Mouse (Mus musculus) heart, embryonic 10.5 days (tissue): Measurements from ENCODE around the gene Samd5. TPM values are rescaled to one million over a fixed set of nuclear protein-coding genes. Genes with fewer than 3 reads are reported as not detected.

Source experiments
- DNase-seq: peaks from one replicate; pipeline ENCODE4 v3.0.0-alpha.2; 2017; ENCODE audit warnings: low spot score
- H3K27ac ChIP-seq: fragments of 300-500 bp; sonication (generic); 2 replicates; pipeline ENCODE4 v1.5.1; 2016; ENCODE audit warnings: mild to moderate bottlenecking
- H3K27me3 ChIP-seq: fragments of 300-500 bp; sonication (generic); 2 replicates; pipeline ENCODE4 v1.6.1; 2016; ENCODE audit warnings: mild to moderate bottlenecking; ENCODE audit not compliant: poor library complexity, insufficient read depth, severe bottlenecking
- H3K36me3 ChIP-seq: fragments of 300-500 bp; sonication (generic); 2 replicates; pipeline ENCODE4 v1.6.1; 2016; ENCODE audit warnings: mild to moderate bottlenecking, moderate library complexity
- H3K4me1 ChIP-seq: fragments of 300-500 bp; sonication (generic); 2 replicates; pipeline ENCODE4 v1.6.1; 2016; ENCODE audit warnings: mild to moderate bottlenecking
- H3K4me3 ChIP-seq: fragments of 300-500 bp; sonication (generic); 2 replicates; pipeline ENCODE4 v1.5.1; 2016; ENCODE audit warnings: mild to moderate bottlenecking, moderate library complexity
- H3K9me3 ChIP-seq: fragments of 300-500 bp; sonication (generic); 2 replicates; pipeline ENCODE4 v1.6.1; 2016; ENCODE audit warnings: mild to moderate bottlenecking, moderate library complexity
- WGBS: fragments of 180-500 bp; shearing (Covaris S2); methylation state at CpG from one replicate; pipeline ENCODE4 v1.1.7; 2016; 5-methylcytosine and 5-hydroxymethylcytosine counted together
- polyA plus RNA-seq: library from polyadenylated mRNA; unstranded; fragments of >200 nt; fragmentation: Nextera tagmentation; extraction: Ambion mirVana; gene quantifications from 2 replicates; pipeline ENCODE4 v1.2.1, GENCODE M21; 2016

Gene Samd5
- polyA plus RNA-seq: 2.9 and 3.7 TPM in 2 replicates

DNA sequence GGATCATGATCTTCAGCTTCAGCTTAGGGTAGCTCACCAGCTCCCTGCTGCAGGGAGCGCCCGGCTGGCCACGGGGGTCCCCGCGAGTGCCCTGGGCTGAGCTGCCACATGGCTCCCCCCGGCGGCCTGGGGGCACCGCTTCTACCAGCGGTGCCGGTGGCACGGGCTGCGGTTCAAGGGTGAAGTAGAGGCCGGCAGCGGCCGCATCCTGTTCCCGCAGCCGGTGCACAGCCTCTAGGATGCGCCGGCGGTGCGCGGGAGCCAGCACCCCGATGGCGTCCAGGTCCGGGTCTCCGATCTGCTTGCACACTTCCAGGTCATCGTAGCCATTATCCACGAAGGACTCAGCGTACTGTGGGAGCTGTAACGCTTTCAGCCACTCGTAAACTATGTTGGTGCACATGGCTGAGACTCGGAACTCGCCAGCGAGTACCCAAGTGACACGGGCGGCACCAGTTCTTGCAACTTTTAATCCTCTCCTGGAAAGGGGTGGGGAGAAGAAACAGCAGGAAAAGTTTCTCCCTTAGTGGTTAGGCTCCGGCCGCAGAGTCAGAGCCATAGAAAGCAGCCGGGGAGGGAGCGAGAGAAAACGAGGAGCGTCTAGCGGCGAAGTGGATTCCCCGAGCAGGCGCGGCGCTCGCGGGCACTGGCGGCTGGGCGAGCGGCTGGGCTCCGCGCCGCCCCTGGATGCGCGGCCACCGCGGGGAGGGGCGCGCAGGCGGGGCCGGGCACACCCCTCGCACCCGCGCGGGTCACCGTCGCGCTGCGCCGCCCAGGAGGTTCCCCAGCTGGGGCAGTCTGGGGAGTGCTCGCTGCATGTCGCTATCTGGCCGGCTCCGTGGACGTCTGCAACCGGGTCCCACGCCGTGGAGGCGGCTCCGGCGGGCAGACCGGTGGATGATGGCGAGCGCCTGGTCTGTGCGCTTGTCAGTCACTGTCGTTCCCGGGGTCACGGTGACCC is at the start of gene Samd5:
Gene Samd5, minus strand, starts transcription at position 648 of the 961 bp plus-strand sequence.
- Histone ChIP-seq H3K4me1 (peaks cover 13% of the 10 kb centered on the region), H3K4me3 (peak within 1 kb of the TSS; percentile 78), H3K27me3 (peaks cover 26% of the 10 kb centered on the region), H3K27ac (peak within 1 kb of the TSS; percentile 77), H3K36me3 (no peaks in the 10 kb centered on the region), H3K9me3 (no peaks in the 10 kb centered on the region)
- DNase-seq: no peak
- WGBS: under 1% methylated on average over 91 of the region's 91 CpGs

GRCm38 (mm10) chr10:9722519-9723303 is 47.7 kb upstream of the Samd5 start:
- DNase-seq: no peak
- no peaks in the 10 kb centered on the region for H3K36me3 ChIP-seq
- peaks cover 7% of the 10 kb centered on the region; the same call in 1 of the 2 replicates for H3K4me1 ChIP-seq
- 74% methylated on average over 11 of the region's 11 CpGs for WGBS
- no peak overlapping the region for H3K27ac ChIP-seq
- H3K27me3 ChIP-seq: no peaks in the 10 kb centered on the region
- H3K9me3 ChIP-seq: no peaks in the 10 kb centered on the region
- H3K4me3 ChIP-seq: no peak overlapping the region

- 67% methylated on average over 5 of the region's 5 CpGs for WGBS
- DNase-seq: no peak
- no peaks in the 10 kb centered on the region for H3K36me3 ChIP-seq
- H3K4me3 ChIP-seq: no peak overlapping the region
- H3K27ac ChIP-seq: no peak overlapping the region
- H3K4me1 ChIP-seq: peaks cover 7% of the 10 kb centered on the region; the same call in 1 of the 2 replicates
- no peaks in the 10 kb centered on the region for H3K9me3 ChIP-seq
- no peaks in the 10 kb centered on the region for H3K27me3 ChIP-seq
Observed at GRCm38 (mm10) chr10:9720027-9720426, 45.0 kb upstream of the Samd5 start.

DNA sequence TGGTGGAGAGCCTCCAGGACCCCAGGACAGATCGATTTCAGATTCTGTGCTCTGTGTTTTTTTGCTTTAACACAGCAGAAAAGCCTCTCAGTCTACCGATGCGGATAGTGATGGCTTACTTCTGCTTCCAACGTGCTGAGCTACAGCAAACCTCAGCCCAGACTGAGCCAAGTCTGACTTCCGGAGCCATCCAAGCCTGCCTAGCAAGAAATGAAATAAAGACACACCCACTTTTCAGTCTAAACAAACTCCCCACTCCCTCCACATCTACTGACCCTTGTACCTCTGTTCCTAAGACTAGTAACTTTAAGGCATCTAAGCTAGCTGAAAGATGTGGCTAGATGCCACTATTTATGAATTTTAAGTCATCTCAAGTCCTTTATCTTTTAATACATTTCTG is 43.1 kb upstream of the Samd5 start:
- Histone ChIP-seq H3K36me3 (no peaks in the 10 kb centered on the region), H3K27ac (no peak overlapping the region), H3K9me3 (no peaks in the 10 kb centered on the region), H3K27me3 (no peaks in the 10 kb centered on the region), H3K4me3 (no peak overlapping the region), H3K4me1 (peaks cover 7% of the 10 kb centered on the region; the same call in 1 of the 2 replicates)
- no peak for DNase-seq
- WGBS: 74% methylated on average over 5 of the region's 5 CpGs

DNA sequence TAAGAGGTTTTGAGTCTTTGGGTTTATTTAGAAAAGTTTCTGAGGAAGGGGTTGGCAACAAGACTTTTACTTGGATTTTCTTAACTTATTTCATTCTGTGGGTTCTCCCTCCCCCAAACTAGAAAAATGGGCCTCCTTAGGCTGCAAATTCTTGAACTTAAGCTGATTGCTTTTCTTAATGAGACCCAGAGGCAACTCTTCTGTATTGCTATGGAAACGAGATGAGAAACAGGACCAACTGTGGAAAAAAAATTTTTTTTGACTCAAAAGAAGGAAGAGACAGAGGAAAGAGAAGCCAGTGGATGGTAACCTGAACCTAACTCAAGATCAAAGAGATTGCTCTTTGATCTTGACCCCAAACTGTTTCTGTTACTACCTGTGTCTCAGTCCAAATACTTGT is 29.9 kb upstream of the Samd5 start:
- H3K27me3 ChIP-seq: no peaks in the 10 kb centered on the region
- no peaks in the 10 kb centered on the region for H3K9me3 ChIP-seq
- no peaks in the 10 kb centered on the region for H3K36me3 ChIP-seq
- no peak overlapping the region for H3K27ac ChIP-seq
- 48% methylated on average over 1 of the region's 1 CpGs for WGBS
- H3K4me1 ChIP-seq: no peaks in the 10 kb centered on the region
- no peak overlapping the region for H3K4me3 ChIP-seq
- no peak for DNase-seq

- DNase-seq: peak; percentile 80
- H3K27me3 ChIP-seq: no peaks in the 10 kb centered on the region
- no peak overlapping the region for H3K4me3 ChIP-seq
- H3K36me3 ChIP-seq: no peaks in the 10 kb centered on the region
- 58% methylated on average over 22 of the region's 22 CpGs for WGBS
- no peaks in the 10 kb centered on the region for H3K4me1 ChIP-seq
- H3K9me3 ChIP-seq: no peaks in the 10 kb centered on the region
- peak overlapping the region; percentile 57; the same call in 1 of the 2 replicates for H3K27ac ChIP-seq
Observed at GRCm38 (mm10) chr10:9699071-9699761, 24.2 kb upstream of the Samd5 start.

DNA sequence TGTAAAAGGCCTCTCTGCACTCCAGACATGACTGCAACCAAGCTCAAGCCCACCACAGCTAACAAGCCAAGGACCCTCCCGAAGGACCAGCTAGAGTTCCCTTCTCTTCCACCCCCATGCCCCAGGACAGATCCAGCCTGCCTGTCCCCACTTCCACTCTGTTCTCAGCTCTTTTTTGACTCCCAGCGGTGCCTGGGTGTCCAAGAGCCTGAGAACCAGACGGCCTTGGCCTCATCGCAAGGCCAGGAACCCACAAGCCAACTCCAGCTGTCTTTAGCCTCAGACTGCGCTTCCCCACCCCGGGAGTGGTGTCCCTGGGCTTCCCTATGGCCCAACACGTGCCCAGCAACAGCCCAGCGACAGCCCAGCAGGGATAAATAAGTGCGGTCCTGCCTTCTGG is 23.1 kb upstream of the Samd5 start:
- Histone ChIP-seq H3K4me1 (no peaks in the 10 kb centered on the region), H3K27me3 (no peaks in the 10 kb centered on the region), H3K9me3 (no peaks in the 10 kb centered on the region), H3K36me3 (no peaks in the 10 kb centered on the region), H3K27ac (peak overlapping the region; percentile 30; the same call in 1 of the 2 replicates), H3K4me3 (no peak overlapping the region)
- 77% methylated on average over 9 of the region's 9 CpGs for WGBS
- no peak for DNase-seq

DNA sequence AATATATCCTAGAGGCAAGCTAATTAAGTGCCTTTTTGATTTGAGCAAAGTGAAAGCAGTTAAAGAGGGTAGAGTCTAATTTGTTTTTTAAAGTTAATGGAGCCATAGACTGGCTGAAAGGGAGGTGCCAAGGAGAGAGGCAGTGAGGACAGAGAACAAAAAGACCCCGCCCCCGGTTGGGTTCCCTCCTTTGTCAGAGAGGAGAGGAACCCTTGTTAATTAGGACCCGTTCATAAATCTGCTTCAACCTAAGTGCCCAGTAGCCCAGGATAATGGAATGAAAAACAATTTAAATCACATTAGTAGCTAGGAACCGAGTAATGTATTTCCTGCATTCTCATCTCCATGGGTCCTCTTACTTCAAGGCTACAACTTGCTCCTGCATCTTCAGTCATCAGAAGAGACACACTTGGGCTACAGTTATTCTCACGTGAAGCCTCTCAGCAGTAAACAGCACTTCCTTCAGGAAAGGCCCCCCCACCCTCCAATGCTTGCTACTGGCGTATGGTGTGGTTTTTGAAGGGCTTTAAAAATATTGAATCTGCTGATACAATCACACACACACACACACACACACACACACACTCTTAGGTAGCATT is 21.6 kb upstream of the Samd5 start:
- no peaks in the 10 kb centered on the region for H3K27me3 ChIP-seq
- no peak overlapping the region for H3K27ac ChIP-seq
- no peaks in the 10 kb centered on the region for H3K9me3 ChIP-seq
- H3K36me3 ChIP-seq: no peaks in the 10 kb centered on the region
- no peak for DNase-seq
- no peak overlapping the region for H3K4me3 ChIP-seq
- 62% methylated on average over 6 of the region's 6 CpGs for WGBS
- H3K4me1 ChIP-seq: no peaks in the 10 kb centered on the region

DNA sequence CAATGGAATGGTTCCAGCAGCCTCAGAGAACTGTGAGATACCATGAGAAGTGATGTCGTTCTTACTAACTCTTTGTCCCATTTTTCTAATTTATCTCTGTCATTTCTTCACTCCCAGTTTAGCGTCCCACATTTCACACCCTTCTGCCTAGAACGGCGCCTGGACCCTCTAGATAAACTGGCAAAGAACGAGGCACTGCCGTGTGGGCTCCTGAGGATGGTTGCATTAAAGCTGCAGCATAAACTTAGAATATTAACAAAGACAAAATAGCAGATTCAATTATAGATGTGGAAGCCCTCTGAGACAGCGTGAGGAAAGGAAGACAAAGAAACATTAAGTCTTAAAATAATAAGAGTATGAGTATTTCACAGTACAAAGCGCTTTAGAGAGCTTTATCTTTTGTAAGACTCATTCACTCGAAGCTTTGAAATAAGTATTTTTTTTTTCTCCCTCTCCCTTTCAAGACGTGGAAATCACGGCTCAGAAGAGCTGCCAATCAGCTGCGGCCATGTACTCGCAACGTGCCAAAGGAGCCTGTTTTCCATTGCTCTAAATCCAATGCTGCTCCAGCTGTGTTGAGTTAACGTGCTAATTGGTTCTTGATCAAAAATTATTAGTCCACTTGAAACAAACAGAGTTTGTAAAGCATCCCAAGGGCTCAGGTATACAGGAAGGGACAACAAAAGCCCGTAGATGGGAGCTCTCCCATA is 19.1 kb upstream of the Samd5 start:
- Histone ChIP-seq H3K27me3 (no peaks in the 10 kb centered on the region), H3K27ac (no peak overlapping the region), H3K9me3 (no peaks in the 10 kb centered on the region), H3K4me1 (no peaks in the 10 kb centered on the region), H3K36me3 (no peaks in the 10 kb centered on the region), H3K4me3 (no peak overlapping the region)
- no peak for DNase-seq
- 69% methylated on average over 16 of the region's 16 CpGs for WGBS

DNA sequence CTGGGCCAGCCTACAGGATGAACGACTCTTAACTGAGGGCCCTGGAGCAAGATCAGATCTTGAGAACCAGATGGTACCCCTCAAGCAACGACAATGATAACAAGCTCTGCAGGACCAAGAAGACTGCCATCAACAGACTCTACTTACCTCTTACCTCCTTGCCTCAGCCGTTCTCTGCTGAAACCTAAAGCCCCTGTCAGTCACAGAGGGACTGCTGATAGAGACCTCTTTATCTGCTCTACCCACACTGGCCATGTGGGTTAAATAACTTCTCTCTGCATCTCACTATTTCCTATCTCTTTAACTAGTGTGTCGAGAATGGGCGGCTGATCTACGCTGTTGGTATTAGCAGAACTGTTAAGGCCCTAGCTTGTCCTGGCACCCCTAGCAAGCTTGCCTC is 5.9 kb upstream of the Samd5 start:
- 51% methylated on average over 6 of the region's 6 CpGs for WGBS
- Histone ChIP-seq H3K36me3 (no peaks in the 10 kb centered on the region), H3K27me3 (peaks cover 8% of the 10 kb centered on the region), H3K9me3 (no peaks in the 10 kb centered on the region), H3K4me1 (peaks cover 6% of the 10 kb centered on the region), H3K4me3 (no peak overlapping the region), H3K27ac (no peak overlapping the region)
- no peak for DNase-seq

GRCm38 (mm10) chr10:9679911-9680310 is 4.9 kb upstream of the Samd5 start:
- Histone ChIP-seq H3K36me3 (no peaks in the 10 kb centered on the region), H3K9me3 (no peaks in the 10 kb centered on the region), H3K4me3 (no peak overlapping the region), H3K27me3 (peaks cover 12% of the 10 kb centered on the region), H3K27ac (no peak overlapping the region), H3K4me1 (peaks cover 9% of the 10 kb centered on the region)
- DNase-seq: no peak
- 72% methylated on average over 5 of the region's 5 CpGs for WGBS

GRCm38 (mm10) chr10:9678071-9678470 is 3.1 kb upstream of the Samd5 start:
- no peak overlapping the region for H3K27ac ChIP-seq
- H3K27me3 ChIP-seq: peaks cover 26% of the 10 kb centered on the region
- no peaks in the 10 kb centered on the region for H3K9me3 ChIP-seq
- H3K4me1 ChIP-seq: peaks cover 13% of the 10 kb centered on the region
- no peaks in the 10 kb centered on the region for H3K36me3 ChIP-seq
- WGBS: 38% methylated on average over 5 of the region's 5 CpGs
- DNase-seq: no peak
- H3K4me3 ChIP-seq: no peak overlapping the region
